Mouse (Mus musculus) lung, embryonic 16.5 days (tissue): Measurements from ENCODE around the gene Rps8. TPM values are rescaled to one million over a fixed set of nuclear protein-coding genes. Genes with fewer than 3 reads are reported as not detected.
"Not testable (repeated sequence)": the region's sequence is repeated elsewhere in the genome, so short reads cannot be mapped to it uniquely, and the experiment has no call there.

Experiments used
- ATAC-seq: fragments of 200-750 bp; cut with Nextera tagmentation; 2 replicates; pipeline ENCODE4 v1.8.0; 2017; ENCODE audit warnings: low read depth, mild to moderate bottlenecking, moderate library complexity
- H3K27ac ChIP-seq: fragments of 300-500 bp; sonication (generic); 2 replicates; pipeline ENCODE4 v1.5.1; 2014; ENCODE audit warnings: mild to moderate bottlenecking, control low read depth, low read length
- H3K27me3 ChIP-seq: fragments of 300-500 bp; sonication (generic); 2 replicates; pipeline ENCODE4 v1.6.1; 2014; ENCODE audit warnings: low read depth, low read length, mixed read lengths; ENCODE audit not compliant: control insufficient read depth, insufficient read depth
- H3K36me3 ChIP-seq: fragments of 300-500 bp; sonication (generic); 2 replicates; pipeline ENCODE4 v1.6.1; 2014; ENCODE audit warnings: low read length; ENCODE audit not compliant: control insufficient read depth, insufficient read depth
- H3K4me1 ChIP-seq: fragments of 300-500 bp; sonication (generic); replicated peaks from 2 replicates; pipeline ENCODE4 v1.6.1; 2014; ENCODE audit warnings: low read length, mixed read lengths; ENCODE audit not compliant: control insufficient read depth, insufficient read depth
- H3K4me2 ChIP-seq: fragments of 300-500 bp; sonication (generic); 2 replicates; pipeline ENCODE4 v1.6.1; 2014; ENCODE audit warnings: low read depth, low read length, control low read depth
- H3K4me3 ChIP-seq: fragments of 300-500 bp; sonication (generic); 2 replicates; pipeline ENCODE4 v1.5.1; 2014; ENCODE audit warnings: mild to moderate bottlenecking, low read length, control low read depth
- H3K9ac ChIP-seq: fragments of 300-500 bp; sonication (generic); 2 replicates; pipeline ENCODE4 v1.6.1; 2014; ENCODE audit warnings: low read length, control low read depth
- H3K9me3 ChIP-seq: fragments of 300-500 bp; sonication (generic); 2 replicates; pipeline ENCODE4 v1.6.1; 2016; ENCODE audit warnings: low read length; ENCODE audit not compliant: control insufficient read depth
- WGBS: fragments of 180-500 bp; shearing (Covaris S2); extraction: QIAGEN DNeasy Blood & Tissue Kit; methylation state at CpG from one replicate; pipeline ENCODE4 v1.1.7; 2014; 5-methylcytosine and 5-hydroxymethylcytosine counted together
- polyA plus RNA-seq: library from polyadenylated mRNA; unstranded; fragments of >200 nt; fragmentation: Nextera tagmentation; extraction: Ambion mirVana; gene quantifications from 2 replicates; pipeline ENCODE4 v1.2.1, GENCODE M21; 2015

Rps8 gene
- polyA plus RNA-seq, 1 experiment from 2014 or later: 904 TPM

GRCm38 (mm10) chr4:117182759-117183096 is 26.7 kb upstream of the Rps8 start:
- H3K36me3 ChIP-seq: peaks cover 19% of the 10 kb centered on the region
- H3K27me3 ChIP-seq, H3K27ac ChIP-seq, H3K4me1 ChIP-seq, H3K9me3 ChIP-seq: not testable (repeated sequence)
- peak overlapping the region; percentile 65 for H3K4me3 ChIP-seq
- H3K9ac ChIP-seq: peak overlapping the region; percentile 72
- WGBS: 12% methylated on average over 9 of the region's 9 CpGs
- ATAC-seq: peak; percentile 53
- peak overlapping the region; percentile 58 for H3K4me2 ChIP-seq

DNA sequence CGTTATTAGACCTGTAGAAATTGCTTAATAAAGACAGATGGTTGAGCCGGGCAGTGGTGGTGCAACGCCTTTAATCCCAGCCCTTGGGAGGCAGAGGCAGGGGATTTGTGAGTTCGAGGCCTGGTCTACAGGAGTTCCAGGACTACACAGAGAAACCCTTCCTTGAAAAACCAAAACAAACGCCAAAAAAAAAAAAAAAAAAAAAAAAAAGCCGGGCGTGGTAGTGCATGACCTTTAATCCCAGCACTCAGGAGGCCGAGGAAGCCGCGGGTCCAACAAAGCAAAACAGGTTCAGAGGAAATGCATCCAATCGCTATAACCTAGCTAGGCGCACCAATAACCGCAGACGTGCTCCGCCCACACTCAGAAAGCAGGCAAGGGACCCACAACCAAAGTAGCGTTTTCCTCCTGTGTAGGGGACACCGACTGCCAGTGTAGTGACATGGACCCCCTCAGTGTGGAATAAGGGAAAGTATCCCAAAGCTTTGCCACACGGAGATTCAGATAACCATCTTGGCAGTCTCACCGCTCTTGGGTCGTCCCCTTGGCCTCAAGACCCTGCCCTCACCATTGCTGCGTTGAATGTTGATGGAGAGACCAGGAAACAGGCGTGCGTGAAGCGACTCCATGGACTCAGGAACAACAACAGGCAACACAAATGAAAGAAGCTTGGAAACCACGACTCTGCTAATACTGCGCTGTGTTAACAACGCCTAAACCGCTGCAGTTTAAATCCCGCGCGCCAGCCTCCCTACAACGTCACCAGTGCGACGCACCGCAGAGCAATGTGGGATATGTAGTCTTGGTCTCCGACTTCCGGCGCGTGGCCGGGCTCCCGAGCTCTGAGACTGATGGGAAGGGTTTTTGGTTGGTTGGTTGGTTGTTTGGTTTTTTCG is 26.1 kb upstream of the Rps8 start, which contains the start of gene Kif2c:
Gene Kif2c, minus strand, starts transcription at position 777 of the 896 bp plus-strand sequence.
- Histone ChIP-seq H3K4me3 (peak within 1 kb of the TSS; percentile 65), H3K9ac (peak within 1 kb of the TSS; percentile 72), H3K9me3 (no peaks in the 10 kb centered on the region), H3K36me3 (peaks cover 24% of the 10 kb centered on the region), H3K4me1 (peaks cover 6% of the 10 kb centered on the region), H3K4me2 (peak within 1 kb of the TSS; percentile 58), H3K27ac (peak within 1 kb of the TSS; percentile 23), H3K27me3 (no peaks in the 10 kb centered on the region)
- ATAC-seq: peak; percentile 98
- under 1% methylated on average over 42 of the region's 42 CpGs for WGBS

- Histone ChIP-seq H3K27me3 (no peaks in the 10 kb centered on the region), H3K9ac (no peak overlapping the region), H3K36me3 (peaks cover 49% of the 10 kb centered on the region), H3K4me1 (no peaks in the 10 kb centered on the region), H3K9me3 (no peaks in the 10 kb centered on the region), H3K4me2 (no peak overlapping the region), H3K4me3 (no peak overlapping the region), H3K27ac (no peak overlapping the region)
- ATAC-seq: no peak
- 81% methylated on average over 5 of the region's 5 CpGs for WGBS
Measured at GRCm38 (mm10) chr4:117169936-117170335, 13.9 kb upstream of the Rps8 start.

DNA sequence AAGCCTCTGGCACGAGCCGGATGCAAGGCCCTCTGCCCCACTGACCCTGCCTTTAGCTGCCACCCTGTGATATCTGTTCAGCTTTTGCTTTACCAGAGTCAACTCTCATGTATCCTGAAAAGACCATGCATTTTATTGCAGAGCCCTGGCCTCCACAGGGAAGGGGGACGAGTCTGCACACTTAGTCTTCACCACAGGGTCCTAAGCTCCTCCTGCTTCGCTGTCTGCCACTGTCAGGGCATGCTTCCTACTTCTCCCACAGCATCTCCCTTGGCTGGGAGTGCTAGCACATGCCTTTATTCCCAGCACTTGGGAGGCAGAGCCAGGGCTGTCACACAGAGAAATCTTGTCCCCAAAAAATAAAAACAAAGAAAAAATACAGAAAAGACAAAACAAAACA is 5.1 kb upstream of the Rps8 start:
- Histone ChIP-seq H3K4me1 (no peaks in the 10 kb centered on the region), H3K9me3 (no peaks in the 10 kb centered on the region), H3K27me3 (no peaks in the 10 kb centered on the region), H3K9ac (no peak overlapping the region), H3K4me2 (no peak overlapping the region), H3K4me3 (no peak overlapping the region), H3K27ac (no peak overlapping the region), H3K36me3 (peaks cover 43% of the 10 kb centered on the region)
- WGBS: 69% methylated on average over 4 of the region's 4 CpGs
- no peak for ATAC-seq

- Histone ChIP-seq H3K27me3 (no peaks in the 10 kb centered on the region), H3K9me3 (no peaks in the 10 kb centered on the region), H3K27ac (no peak overlapping the region), H3K36me3 (peaks cover 29% of the 10 kb centered on the region), H3K4me1 (no peaks in the 10 kb centered on the region), H3K9ac (no peak overlapping the region), H3K4me2 (no peak overlapping the region), H3K4me3 (no peak overlapping the region)
- WGBS: 74% methylated on average over 10 of the region's 10 CpGs
- ATAC-seq: no peak
Measured at GRCm38 (mm10) chr4:117159666-117160065, 3.6 kb upstream of the Rps8 start.

DNA sequence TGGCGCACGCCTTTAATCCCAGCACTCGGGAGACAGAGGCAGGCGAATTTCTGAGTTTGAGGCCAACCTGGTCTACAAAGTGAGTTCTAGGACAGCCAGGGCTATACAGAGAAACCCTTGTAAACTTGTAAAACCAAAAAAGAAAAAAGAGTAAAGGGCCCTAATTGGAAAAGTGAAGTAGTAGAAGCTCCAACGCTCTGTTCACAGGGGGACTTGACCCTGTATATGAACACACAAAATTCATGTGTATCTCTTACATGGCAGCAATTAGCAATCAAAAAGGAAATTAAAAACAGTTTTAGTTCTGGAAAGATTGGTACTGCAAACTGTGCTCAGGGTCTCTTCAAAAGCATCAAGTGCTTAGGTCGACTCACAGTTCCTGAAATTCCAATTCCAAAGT is 329 bp upstream of the Rps8 start:
- peaks cover 17% of the 10 kb centered on the region for H3K4me1 ChIP-seq
- no peak for ATAC-seq
- peak overlapping the region; percentile 87 for H3K4me2 ChIP-seq
- peak overlapping the region; percentile 92 for H3K4me3 ChIP-seq
- no peaks in the 10 kb centered on the region for H3K9me3 ChIP-seq
- peaks cover 38% of the 10 kb centered on the region for H3K36me3 ChIP-seq
- WGBS: 27% methylated on average over 6 of the region's 6 CpGs
- H3K27me3 ChIP-seq: no peaks in the 10 kb centered on the region
- peak overlapping the region; percentile 93 for H3K27ac ChIP-seq
- peak overlapping the region; percentile 99 for H3K9ac ChIP-seq

GRCm38 (mm10) chr4:117155020-117155791 is 837 bp downstream of the Rps8 start:
- peak overlapping the region; percentile 92 for H3K4me3 ChIP-seq

DNA sequence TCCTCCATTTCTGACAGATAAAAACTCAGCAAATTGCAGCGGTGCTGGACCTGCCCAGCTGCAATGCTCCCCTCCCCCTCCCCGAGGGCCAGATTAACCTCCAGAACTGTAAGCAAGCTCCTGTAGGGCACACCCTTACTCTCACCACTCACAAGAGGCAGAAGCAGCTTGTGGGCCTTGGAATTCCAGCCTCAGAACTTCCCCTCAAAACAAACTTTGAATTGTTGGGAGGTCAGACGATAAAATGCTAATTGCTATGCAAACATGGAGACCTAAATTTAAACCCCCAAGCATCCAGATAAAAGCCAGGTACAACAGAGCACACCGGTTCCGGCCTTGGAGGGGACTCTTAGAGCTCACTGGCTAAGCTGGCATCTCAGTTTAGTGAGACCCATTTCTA is 3.3 kb downstream of the Rps8 start:
- Histone ChIP-seq H3K9ac (no peak overlapping the region), H3K4me1 (peaks cover 17% of the 10 kb centered on the region), H3K27me3 (no peaks in the 10 kb centered on the region), H3K36me3 (peaks cover 46% of the 10 kb centered on the region), H3K4me3 (no peak overlapping the region), H3K27ac (no peak overlapping the region), H3K9me3 (no peaks in the 10 kb centered on the region), H3K4me2 (no peak overlapping the region)
- ATAC-seq: no peak
- 55% methylated on average over 5 of the region's 5 CpGs for WGBS

More at GRCm38 (mm10) chr4:117155020-117155791, 837 bp downstream of the Rps8 start:
- Histone ChIP-seq H3K27me3 (no peaks in the 10 kb centered on the region), H3K9me3 (no peaks in the 10 kb centered on the region), H3K27ac (peak overlapping the region; percentile 93), H3K4me1 (peaks cover 17% of the 10 kb centered on the region), H3K4me2 (peak overlapping the region; percentile 87), H3K9ac (peak overlapping the region; percentile 99), H3K36me3 (peaks cover 45% of the 10 kb centered on the region)
- WGBS: under 1% methylated on average over 44 of the region's 44 CpGs
- peak; percentile 8 for ATAC-seq

DNA sequence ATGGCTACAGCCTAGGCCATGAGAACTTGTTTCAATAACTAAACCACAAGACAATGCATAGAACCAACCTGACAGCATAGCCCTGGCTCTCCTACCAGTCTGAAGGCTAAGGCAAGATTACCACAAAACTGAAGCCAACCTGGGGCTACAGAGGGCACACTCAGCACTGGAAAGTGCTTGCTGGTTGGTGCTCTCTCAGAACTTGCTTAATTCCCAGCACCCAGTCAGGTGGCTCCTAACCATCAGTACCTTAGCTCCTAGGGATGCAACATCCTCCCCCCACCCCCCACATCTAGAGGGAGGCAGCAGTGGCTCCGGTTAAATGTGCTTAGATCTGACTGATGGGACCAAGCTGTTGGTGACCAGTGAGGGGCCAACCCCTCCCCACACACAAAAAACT is 4.6 kb downstream of the Rps8 start:
- Histone ChIP-seq H3K4me2 (no peak overlapping the region), H3K27me3 (no peaks in the 10 kb centered on the region), H3K36me3 (peaks cover 46% of the 10 kb centered on the region), H3K9ac (no peak overlapping the region), H3K4me1 (peaks cover 17% of the 10 kb centered on the region), H3K27ac (no peak overlapping the region), H3K4me3 (no peak overlapping the region), H3K9me3 (no peaks in the 10 kb centered on the region)
- no peak for ATAC-seq
- 69% methylated on average over 1 of the region's 1 CpGs for WGBS
